Mouse (Mus musculus) ES-Bruce4 (cell line): ENCODE results near the gene Calm1.

ENCODE experiments used
- CTCF ChIP-seq: IDR thresholded peaks from one replicate; pipeline ENCODE4 v1.8.1; 2011; ENCODE audit warnings: low read depth, low read length
- EP300 ChIP-seq: IDR thresholded peaks from 2 replicates; pipeline ENCODE4 v1.6.1; 2011; ENCODE audit warnings: low read depth, low read length; ENCODE audit not compliant: insufficient read depth
- POLR2A ChIP-seq: IDR thresholded peaks from one replicate; pipeline ENCODE4 v1.8.1; 2011; ENCODE audit warnings: low read length; ENCODE audit not compliant: insufficient read depth

GRCm38 (mm10) chr12:100194181-100194580, 5.1 kb upstream of the Calm1 start:
- no peak for TF ChIP-seq POLR2A
- TF ChIP-seq EP300 = no peak
- TF ChIP-seq CTCF = no peak
